Mouse (Mus musculus) CH12.LX (cell line): Measurements from ENCODE around the gene E2f3. TPM values are rescaled to one million over a fixed set of nuclear protein-coding genes. Genes with fewer than 3 reads are reported as not detected.

ENCODE experiments used
- DNase-seq: peaks from one replicate; pipeline ENCODE4 v3.0.0-alpha.2; 2013; ENCODE audit errors: extremely low read depth
- H3K27ac ChIP-seq: 2 replicates; pipeline ENCODE4 v1.5.1; 2012; ENCODE audit warnings: low read depth, mild to moderate bottlenecking, control low read depth, moderate library complexity; ENCODE audit not compliant: insufficient read depth
- H3K27me3 ChIP-seq: replicated peaks from 2 replicates; pipeline ENCODE3; 2012; ENCODE audit warnings: inconsistent platforms
- H3K36me3 ChIP-seq, 2 experiments: replicated peaks in 1 of 2; 2 replicates each; pipeline versions ENCODE3 to v1.6.1; 2012; ENCODE audit warnings: inconsistent platforms in 1 of 2, low read length in 1 of 2, mild to moderate bottlenecking in 1 of 2, mixed read lengths in 1 of 2, moderate library complexity in 1 of 2; ENCODE audit not compliant: control insufficient read depth in 1 of 2, insufficient read depth in 1 of 2
- H3K4me1 ChIP-seq, 2 experiments: 2 replicates each; pipeline ENCODE4 v1.6.1; 2012; ENCODE audit warnings: inconsistent platforms in 1 of 2, moderate library complexity in 1 of 2; ENCODE audit not compliant: insufficient read depth in 2 of 2, control insufficient read depth in 1 of 2
- H3K4me2 ChIP-seq: 2 replicates; pipeline ENCODE4 v1.6.1; 2012; ENCODE audit warnings: low read depth, mild to moderate bottlenecking, control low read depth; ENCODE audit not compliant: poor library complexity, insufficient read depth, severe bottlenecking
- H3K4me3 ChIP-seq, 3 experiments: fragments of 150-350 bp in 1 of 3; sonication (generic) in 1 of 3; replicated peaks in 1 of 3; 2 replicates each; pipeline versions ENCODE3 to v1.5.1; 2011 to 2012; ENCODE audit warnings: low read depth in 2 of 3, low read length in 2 of 3, mild to moderate bottlenecking in 2 of 3, moderate library complexity in 2 of 3, control low read depth in 1 of 3, improper control_type of control experiment in 1 of 3, inconsistent platforms in 1 of 3, mixed read lengths in 1 of 3; ENCODE audit not compliant: poor library complexity in 1 of 3
- H3K79me2 ChIP-seq: replicated peaks from 2 replicates; pipeline ENCODE4 v1.6.1; 2012; ENCODE audit warnings: mild to moderate bottlenecking, moderate library complexity; ENCODE audit not compliant: control insufficient read depth, poor library complexity, insufficient read depth, severe bottlenecking; ENCODE audit errors: extremely low read depth
- H3K9ac ChIP-seq: 2 replicates; pipeline ENCODE4 v1.6.1; 2012; ENCODE audit warnings: low read depth, mild to moderate bottlenecking, control low read depth, moderate library complexity; ENCODE audit not compliant: insufficient read depth
- H3K9me3 ChIP-seq: replicated peaks from 2 replicates; pipeline ENCODE3; 2012; ENCODE audit warnings: low read length, inconsistent platforms, mixed read lengths
- BHLHE40 ChIP-seq: IDR thresholded peaks from 2 replicates; pipeline ENCODE4 v1.6.1; 2011; ENCODE audit warnings: mild to moderate bottlenecking, low read depth, low read length, improper control_type of control experiment
- CHD2 ChIP-seq: IDR thresholded peaks from 2 replicates; pipeline ENCODE4 v1.6.1; 2011; ENCODE audit warnings: low read length, improper control_type of control experiment
- EP300 ChIP-seq: IDR thresholded peaks from 2 replicates; pipeline ENCODE4 v1.6.1; 2011; ENCODE audit warnings: low read length, improper control_type of control experiment
- ETS1 ChIP-seq: conservative IDR thresholded peaks from 2 replicates; pipeline ENCODE4 v1.6.1; 2012; ENCODE audit warnings: low read depth, mild to moderate bottlenecking, inconsistent platforms, low read length, improper control_type of control experiment, moderate library complexity
- HCFC1 ChIP-seq: IDR thresholded peaks from 2 replicates; pipeline ENCODE4 v1.6.1; 2012; ENCODE audit warnings: low read depth, mild to moderate bottlenecking, inconsistent platforms, low read length, improper control_type of control experiment
- IRF4 ChIP-seq: IDR thresholded peaks from 2 replicates; pipeline ENCODE4 v1.6.1; 2014; ENCODE audit warnings: low read depth, mild to moderate bottlenecking, inconsistent platforms, low read length, improper control_type of control experiment
- JUN ChIP-seq: IDR thresholded peaks from 2 replicates; pipeline ENCODE4 v1.6.1; 2011; ENCODE audit warnings: low read depth, mild to moderate bottlenecking, low read length, improper control_type of control experiment, moderate library complexity; ENCODE audit not compliant: insufficient read depth
- JUND ChIP-seq: conservative IDR thresholded peaks from 2 replicates; pipeline ENCODE4 v1.6.1; 2011; ENCODE audit warnings: low read depth, low read length, improper control_type of control experiment
- MAFK ChIP-seq: IDR thresholded peaks from 2 replicates; pipeline ENCODE4 v1.6.1; 2011; ENCODE audit warnings: low read length, improper control_type of control experiment; ENCODE audit not compliant: insufficient replicate concordance
- MAX ChIP-seq: IDR thresholded peaks from 2 replicates; pipeline ENCODE4 v1.6.1; 2011; ENCODE audit warnings: low read length, improper control_type of control experiment
- MEF2A ChIP-seq: IDR thresholded peaks from 2 replicates; pipeline ENCODE4 v1.6.1; 2014; ENCODE audit warnings: low read depth, mild to moderate bottlenecking, inconsistent platforms, low read length, improper control_type of control experiment, borderline replicate concordance
- MXI1 ChIP-seq: IDR thresholded peaks from 2 replicates; pipeline ENCODE4 v1.6.1; 2011; ENCODE audit warnings: mild to moderate bottlenecking, low read depth, low read length, improper control_type of control experiment
- MYC ChIP-seq: IDR thresholded peaks from 2 replicates; pipeline ENCODE4 v1.6.1; 2011; ENCODE audit warnings: low read depth, mild to moderate bottlenecking, improper control_type of control experiment, low read length
- NELFE ChIP-seq: IDR thresholded peaks from 2 replicates; pipeline ENCODE4 v1.6.1; 2011; ENCODE audit warnings: low read depth, low read length, improper control_type of control experiment
- PAX5 ChIP-seq: IDR thresholded peaks from 2 replicates; pipeline ENCODE4 v1.6.1; 2012; ENCODE audit warnings: low read length, inconsistent platforms, mixed read lengths
- POLR2A ChIP-seq: IDR thresholded peaks from 2 replicates; pipeline ENCODE4 v1.6.1; 2011; ENCODE audit warnings: low read depth, mild to moderate bottlenecking, improper control_type of control experiment, low read length
- POLR2AphosphoS2 ChIP-seq: IDR thresholded peaks from 2 replicates; pipeline ENCODE4 v1.6.1; 2011; ENCODE audit warnings: low read depth, low read length, improper control_type of control experiment
- RCOR1 ChIP-seq: conservative IDR thresholded peaks from 2 replicates; pipeline ENCODE4 v1.6.1; 2012; ENCODE audit warnings: low read depth, mild to moderate bottlenecking, inconsistent platforms, low read length, improper control_type of control experiment
- SIN3A ChIP-seq: IDR thresholded peaks from 2 replicates; pipeline ENCODE4 v1.6.1; 2012; ENCODE audit warnings: low read length, improper control_type of control experiment, inconsistent platforms
- SMC3 ChIP-seq: IDR thresholded peaks from 2 replicates; pipeline ENCODE4 v1.6.1; 2011; ENCODE audit warnings: low read depth, low read length, improper control_type of control experiment
- UBTF ChIP-seq: IDR thresholded peaks from 2 replicates; pipeline ENCODE4 v1.6.1; 2012; ENCODE audit warnings: low read depth, mild to moderate bottlenecking, inconsistent platforms, low read length, improper control_type of control experiment, moderate library complexity
- USF1 ChIP-seq: IDR thresholded peaks from 2 replicates; pipeline ENCODE4 v1.6.1; 2014; ENCODE audit warnings: low read depth, mild to moderate bottlenecking, inconsistent platforms, low read length, improper control_type of control experiment
- USF2 ChIP-seq: conservative IDR thresholded peaks from 2 replicates; pipeline ENCODE4 v1.6.1; 2011; ENCODE audit warnings: low read depth, low read length, improper control_type of control experiment
- ZKSCAN1 ChIP-seq: IDR thresholded peaks from 2 replicates; pipeline ENCODE4 v1.6.1; 2012; ENCODE audit warnings: low read depth, inconsistent platforms, low read length, improper control_type of control experiment, borderline replicate concordance
- ZMIZ1 ChIP-seq: IDR thresholded peaks from 2 replicates; pipeline ENCODE4 v1.6.1; 2012; ENCODE audit warnings: low read depth, mild to moderate bottlenecking, inconsistent platforms, low read length, improper control_type of control experiment
- ZNF384 ChIP-seq: IDR thresholded peaks from 2 replicates; pipeline ENCODE4 v1.6.1; 2012; ENCODE audit warnings: low read depth, low read length, improper control_type of control experiment, inconsistent platforms
- dilution Hi-C: fragments of 300-500 bp; cut with MboI; formaldehyde crosslinking; loops from 2 replicates; pipeline ENCODE4 v1.14.3; 2020; ENCODE audit warnings: low sequenced_read_pairs; ENCODE audit not compliant: extremely low pct_unique_long_range_greater_than_20kb, extremely low pct_ligation_motif_present
- in situ Hi-C: fragments of 300-500 bp; cut with MboI; formaldehyde crosslinking; loops from 3 replicates; pipeline ENCODE4 v1.14.3; 2019; ENCODE audit warnings: low sequenced_read_pairs, low pct_ligation_motif_present, low pct_unique_long_range_greater_than_20kb, mixed read lengths
- polyA plus RNA-seq: library from polyadenylated mRNA; unstranded; fragments of >175 nt; gene quantifications from 2 replicates; pipeline ENCODE4 v1.2.1, GENCODE M21; 2012; ENCODE audit warnings: low read depth; ENCODE audit not compliant: insufficient read length
- total RNA-seq, 2 experiments: library from RNA; depleted of rRNA; stranded (reverse); fragments of 300-350 nt in 1 of 2; fragments of >200 nt in 1 of 2; gene quantifications; 2 replicates each; pipeline ENCODE4 v1.2.3; 2012 to 2014

E2f3 gene
- total and polyA plus RNA-seq, 3 experiments = 7.6 to 20.7 (median 12.9) TPM

DNA sequence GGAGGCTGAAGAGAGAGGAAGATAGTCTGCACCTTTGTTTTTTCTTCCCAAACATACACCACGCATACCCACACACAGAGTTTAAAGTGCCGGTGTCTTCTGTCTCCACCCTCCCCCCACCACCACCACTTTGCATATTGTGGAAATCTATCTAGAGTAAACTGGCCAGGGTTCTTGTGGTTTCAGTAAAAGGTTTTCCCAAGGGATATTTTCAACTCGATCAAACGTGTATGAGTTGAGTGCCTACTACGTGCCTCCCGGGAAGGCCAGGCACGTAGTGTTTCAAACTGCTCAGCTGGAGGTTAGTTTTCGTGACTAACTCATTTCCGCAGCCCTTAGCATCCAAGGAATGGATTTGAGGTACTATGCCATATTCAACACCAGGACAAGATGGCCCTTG, 77.9 kb downstream of the E2f3 start:
- TF ChIP-seq EP300 (peak; percentile 51), MAX (no peak), MEF2A (0 out of 2 replicates have a peak, but pooled peaks have one; percentile 14), CHD2 (0 out of 2 replicates have a peak, but pooled peaks have one; percentile 39), ETS1 (no peak), ZKSCAN1 (peak; percentile 89), BHLHE40 (0 out of 2 replicates have a peak, but pooled peaks have one; percentile 9)
- Histone ChIP-seq H3K27me3 (no peaks in the 10 kb centered on the region), H3K79me2 (no peaks in the 10 kb centered on the region), H3K4me2 (no peak overlapping the region), H3K36me3 (peaks cover 33 to 58% of the 10 kb centered on the region in 2 experiments), H3K9me3 (no peaks in the 10 kb centered on the region), H3K27ac (no peak overlapping the region), H3K4me3 (no peak overlapping the region), H3K9ac (no peak overlapping the region), H3K4me1 (peaks cover 17 to 35% of the 10 kb centered on the region in 2 experiments)
- dilution Hi-C loops (no loop called here), in situ Hi-C loops (no loop called here)
- DNase-seq = peak; percentile 24

DNA sequence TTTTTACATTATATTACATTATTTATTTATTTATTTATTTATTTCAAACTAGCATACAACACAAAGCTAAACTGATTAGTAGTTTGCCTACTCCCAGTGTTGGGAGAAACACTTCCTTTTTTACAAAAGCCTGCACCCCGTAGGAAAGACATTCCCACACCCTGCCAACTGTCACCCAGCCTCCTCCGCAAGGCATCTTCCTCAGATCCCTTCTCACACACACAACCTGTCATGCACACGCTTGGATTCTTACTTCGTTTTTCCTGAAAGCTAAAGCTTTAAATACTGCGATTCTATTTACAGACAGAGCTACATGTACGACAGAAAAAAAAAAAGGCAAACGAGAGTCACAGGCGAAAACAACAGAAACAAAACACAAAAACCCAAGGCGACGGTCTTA, 79.1 kb downstream of the E2f3 start:
- Histone ChIP-seq H3K27me3 (no peaks in the 10 kb centered on the region), H3K27ac (no peak overlapping the region), H3K36me3 (peaks cover 30 to 51% of the 10 kb centered on the region in 2 experiments), H3K79me2 (no peaks in the 10 kb centered on the region), H3K4me3 (no peak overlapping the region), H3K4me1 (peaks cover 17 to 35% of the 10 kb centered on the region in 2 experiments), H3K4me2 (no peak overlapping the region), H3K9ac (no peak overlapping the region), H3K9me3 (no peaks in the 10 kb centered on the region)
- dilution Hi-C loops = no loop called here
- in situ Hi-C loops = no loop called here
- no peak for TF ChIP-seq POLR2A
- DNase-seq = no peak

DNA sequence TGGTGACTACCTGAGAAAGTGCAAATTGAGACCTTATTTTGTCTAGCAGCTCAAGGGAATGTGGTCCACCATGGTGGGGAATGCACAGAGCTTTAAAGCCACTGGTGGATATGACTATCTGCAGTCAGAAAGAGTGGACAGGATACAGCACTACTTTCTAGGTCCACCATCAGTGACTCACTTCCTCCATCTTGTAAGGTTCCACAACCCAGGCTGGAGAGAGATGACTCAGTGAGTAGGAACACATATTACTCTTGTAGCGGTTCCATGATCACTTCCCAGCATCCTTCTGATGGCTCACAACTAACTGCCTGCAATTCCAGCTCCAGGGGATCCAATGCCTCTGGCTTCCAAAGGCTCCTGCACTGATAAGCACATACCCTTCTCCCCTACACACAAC, 82.5 kb downstream of the E2f3 start:
- DNase-seq = peak; percentile 61
- H3K4me3 ChIP-seq = no peak overlapping the region
- no peaks in the 10 kb centered on the region for H3K79me2 ChIP-seq
- H3K27me3 ChIP-seq = no peaks in the 10 kb centered on the region
- peaks cover 3 to 20% of the 10 kb centered on the region in 2 experiments for H3K36me3 ChIP-seq
- no peak overlapping the region for H3K27ac ChIP-seq
- dilution Hi-C loops = no loop called here
- peaks cover 17 to 35% of the 10 kb centered on the region in 2 experiments for H3K4me1 ChIP-seq
- no peak overlapping the region for H3K9ac ChIP-seq
- in situ Hi-C loops = no loop called here
- no peaks in the 10 kb centered on the region for H3K9me3 ChIP-seq
- no peak overlapping the region for H3K4me2 ChIP-seq
- TF ChIP-seq JUN (peak; percentile 60), SIN3A (no peak), HCFC1 (no peak), SMC3 (no peak), ZKSCAN1 (no peak), MEF2A (no peak), UBTF (no peak), RCOR1 (no peak), POLR2A (no peak), MAFK (no peak), CHD2 (no peak), NELFE (no peak), ETS1 (peak; percentile 46; the same call in 1 of the 2 replicates), EP300 (peak; percentile 76), PAX5 (no peak), ZNF384 (no peak), USF2 (no peak), MYC (no peak), JUND (peak; percentile 77), ZMIZ1 (no peak), IRF4 (peak; percentile 59; the same call in 1 of the 2 replicates), POLR2AphosphoS2 (no peak), BHLHE40 (0 out of 2 replicates have a peak, but pooled peaks have one; percentile 14), MXI1 (no peak), USF1 (no peak)
